Mouse (Mus musculus) liver, embryonic 14.5 days (tissue): ENCODE measurements around the gene Stk38. TPM values are rescaled to one million over a fixed set of nuclear protein-coding genes. Genes with fewer than 3 reads are reported as not detected.
A peak's percentile ranks its signal among the peaks of the same experiment; 100 is the strongest.
"Not testable (repeated sequence)": the region's sequence is repeated elsewhere in the genome, so short reads cannot be mapped to it uniquely, and the experiment has no call there.

ENCODE experiments used
- ATAC-seq: fragments of 200-750 bp; cut with Nextera tagmentation; 2 replicates; pipeline ENCODE4 v1.8.0; 2017; ENCODE audit warnings: moderate number of reproducible peaks, mild to moderate bottlenecking, moderate library complexity; ENCODE audit not compliant: insufficient read depth
- DNase-seq, 3 experiments: peaks; one replicate each; pipeline ENCODE4 v3.0.0-alpha.2; 2012 to 2013; ENCODE audit warnings: low read depth in 3 of 3, low spot score in 3 of 3
- H3K27ac ChIP-seq: fragments of 300-500 bp; sonication (generic); 2 replicates; pipeline ENCODE4 v1.5.1; 2014; ENCODE audit warnings: moderate library complexity, mild to moderate bottlenecking, control low read depth, inconsistent platforms
- H3K27me3 ChIP-seq: fragments of 300-500 bp; sonication (generic); 2 replicates; pipeline ENCODE4 v1.6.1; 2014; ENCODE audit warnings: mild to moderate bottlenecking, low read length, moderate library complexity; ENCODE audit not compliant: control insufficient read depth, insufficient read depth
- H3K36me3 ChIP-seq: fragments of 300-500 bp; sonication (generic); replicated peaks from 2 replicates; pipeline ENCODE4 v1.6.1; 2014; ENCODE audit warnings: low read depth; ENCODE audit not compliant: control insufficient read depth, insufficient read depth
- H3K4me1 ChIP-seq, 2 experiments: fragments of 200-500 bp in 1 of 2; fragments of 300-500 bp in 1 of 2; sonication (generic) in 1 of 2; replicated peaks; 2 replicates each; pipeline ENCODE4 v1.6.1; 2012 to 2014; ENCODE audit warnings: antibody characterized with exemption in 1 of 2, inconsistent platforms in 1 of 2, low read length in 1 of 2; ENCODE audit not compliant: control insufficient read depth in 2 of 2, insufficient read depth in 2 of 2
- H3K4me2 ChIP-seq: fragments of 300-500 bp; sonication (generic); 2 replicates; pipeline ENCODE4 v1.6.1; 2014; ENCODE audit warnings: low read depth, mild to moderate bottlenecking, control low read depth, moderate library complexity
- H3K4me3 ChIP-seq, 2 experiments: fragments of 200-500 bp in 1 of 2; fragments of 300-500 bp in 1 of 2; sonication (generic) in 1 of 2; 2 replicates each; pipeline ENCODE4 v1.5.1; 2012 to 2014; ENCODE audit warnings: low read depth in 2 of 2, low read length in 2 of 2, mild to moderate bottlenecking in 2 of 2, control low read depth in 1 of 2, inconsistent platforms in 1 of 2, moderate library complexity in 1 of 2; ENCODE audit not compliant: insufficient read depth in 1 of 2
- H3K9ac ChIP-seq: fragments of 300-500 bp; sonication (generic); replicated peaks from 2 replicates; pipeline ENCODE4 v1.6.1; 2014; ENCODE audit warnings: mild to moderate bottlenecking, control low read depth, moderate library complexity
- H3K9me3 ChIP-seq: fragments of 300-500 bp; sonication (generic); 2 replicates; pipeline ENCODE4 v1.6.1; 2016; ENCODE audit warnings: low read length, mixed read lengths; ENCODE audit not compliant: control insufficient read depth
- CTCF ChIP-seq: IDR thresholded peaks from 2 replicates; pipeline ENCODE4 v1.5.1; 2016; ENCODE audit warnings: antibody characterized with exemption, low read depth, control low read depth
- EP300 ChIP-seq: IDR thresholded peaks from 2 replicates; pipeline ENCODE4 v1.6.1; 2016; ENCODE audit warnings: antibody characterized with exemption, low read depth
- WGBS: fragments of 180-500 bp; shearing (Covaris S2); extraction: QIAGEN DNeasy Blood & Tissue Kit; methylation state at CpG from one replicate; pipeline ENCODE4 v1.1.7; 2014; ENCODE audit not compliant: insufficient replicate concordance; 5-methylcytosine and 5-hydroxymethylcytosine counted together
- polyA plus RNA-seq, 2 experiments: library from polyadenylated mRNA; depleted of rRNA in 1 of 2; stranded (reverse) in 1 of 2; unstranded in 1 of 2; fragments of >200 nt; fragmentation: Nextera tagmentation in 1 of 2; extraction: Ambion mirVana in 1 of 2; gene quantifications; 2 replicates each; pipeline versions ENCODE4 v1.2.1 to v1.2.3; 2012 to 2014

The Stk38 gene
- polyA plus RNA-seq, 2 experiments, result 29.2 to 31.8 TPM

GRCm38 (mm10) chr17:29031771-29032273 is 24.0 kb upstream of the Stk38 start:
- under 1% methylated on average over 26 of the region's 26 CpGs for WGBS
- no peak for DNase-seq

GRCm38 (mm10) chr17:29031085-29031711 is 23.4 kb upstream of the Stk38 start:
- not testable (repeated sequence) for ATAC-seq, H3K9me3 ChIP-seq, DNase-seq, H3K27me3 ChIP-seq
- Histone ChIP-seq H3K4me3 (peak overlapping the region; percentile 86 to 98), H3K36me3 (peaks cover 21% of the 10 kb centered on the region), H3K9ac (peak overlapping the region; percentile 99), H3K4me2 (peak overlapping the region; percentile 95), H3K4me1 (peaks cover 7 to 13% of the 10 kb centered on the region in 2 experiments; a peak in 3 of 4 replicates), H3K27ac (peak overlapping the region; percentile 95)
- WGBS, result 49% methylated on average over 7 of the region's 7 CpGs

More at GRCm38 (mm10) chr17:29031771-29032273, 24.0 kb upstream of the Stk38 start:
- Histone ChIP-seq H3K4me3 (peak overlapping the region; percentile 86 to 98), H3K4me1 (peaks cover 7 to 16% of the 10 kb centered on the region in 2 experiments; a peak in 3 of 4 replicates), H3K27me3 (no peaks in the 10 kb centered on the region), H3K9ac (peak overlapping the region; percentile 99), H3K27ac (peak overlapping the region; percentile 95), H3K4me2 (peak overlapping the region; percentile 95), H3K9me3 (no peaks in the 10 kb centered on the region), H3K36me3 (peaks cover 28% of the 10 kb centered on the region)
- peak; percentile 48 for ATAC-seq
- TF ChIP-seq CTCF, result no peak
- peak; percentile 19; the same call in 1 of the 2 replicates for TF ChIP-seq EP300

GRCm38 (mm10) chr17:29030321-29031034 is 22.7 kb upstream of the Stk38 start:
- no peaks in the 10 kb centered on the region for H3K27me3 ChIP-seq
- H3K4me3 ChIP-seq, result no peak overlapping the region
- H3K27ac ChIP-seq, result no peak overlapping the region
- H3K4me1 ChIP-seq, result peaks cover 7 to 11% of the 10 kb centered on the region in 2 experiments; a peak in 3 of 4 replicates
- H3K9me3 ChIP-seq, result no peaks in the 10 kb centered on the region
- H3K4me2 ChIP-seq, result no peak overlapping the region
- ATAC-seq (no peak), DNase-seq (no peak)
- TF ChIP-seq EP300 (no peak), CTCF (peak; percentile 35; the same call in 1 of the 2 replicates)
- WGBS, result 71% methylated on average over 6 of the region's 6 CpGs
- peaks cover 14% of the 10 kb centered on the region for H3K36me3 ChIP-seq
- no peak overlapping the region for H3K9ac ChIP-seq

GRCm38 (mm10) chr17:29026652-29027356 is 19.0 kb upstream of the Stk38 start:
- Histone ChIP-seq H3K27me3 (no peaks in the 10 kb centered on the region), H3K36me3 (no peaks in the 10 kb centered on the region), H3K27ac (no peak overlapping the region), H3K4me1 (peaks cover 3 to 16% of the 10 kb centered on the region in 2 experiments; a peak in 3 of 4 replicates), H3K4me3 (no peak overlapping the region), H3K9me3 (no peaks in the 10 kb centered on the region), H3K4me2 (no peak overlapping the region), H3K9ac (no peak overlapping the region)
- DNase-seq (no peak), ATAC-seq (no peak)
- WGBS, result 73% methylated on average over 5 of the region's 5 CpGs
- no peak for TF ChIP-seq CTCF
- no peak for TF ChIP-seq EP300
